Mouse (Mus musculus) gastrocnemius, adult 2 months (tissue): ENCODE results near the gene Tnfaip1. TPM values are rescaled to one million over a fixed set of nuclear protein-coding genes. Genes with fewer than 3 reads are reported as not detected.

Experiments used
- DNase-seq: peaks from one replicate; pipeline ENCODE4 v3.0.0; 2022
- H3K27ac ChIP-seq: fragments of 200-600 bp; 2 replicates; pipeline ENCODE4 v1.8.1; 2022; ENCODE audit warnings: mild to moderate bottlenecking
- H3K4me3 ChIP-seq: fragments of 200-600 bp; 2 replicates; pipeline ENCODE4 v1.8.1; 2022; ENCODE audit warnings: mild to moderate bottlenecking, moderate library complexity
- CTCF ChIP-seq: fragments of 200-600 bp; IDR thresholded peaks from 2 replicates; pipeline ENCODE4 v1.8.1; 2022; ENCODE audit warnings: antibody characterized with exemption, mild to moderate bottlenecking, moderate library complexity
- intact Hi-C: fragments of 180-260 bp; cut with DNase I; formaldehyde crosslinking; loops from one replicate; pipeline ENCODE4 v1.15.1; 2025
- total RNA-seq, 2 experiments: library from RNA; stranded (reverse); gene quantifications; 2 replicates each; pipeline ENCODE4 v1.2.3; 2021

The Tnfaip1 gene
- total RNA-seq, 2 experiments from 2014 or later: 45.7 to 49.8 TPM

DNA sequence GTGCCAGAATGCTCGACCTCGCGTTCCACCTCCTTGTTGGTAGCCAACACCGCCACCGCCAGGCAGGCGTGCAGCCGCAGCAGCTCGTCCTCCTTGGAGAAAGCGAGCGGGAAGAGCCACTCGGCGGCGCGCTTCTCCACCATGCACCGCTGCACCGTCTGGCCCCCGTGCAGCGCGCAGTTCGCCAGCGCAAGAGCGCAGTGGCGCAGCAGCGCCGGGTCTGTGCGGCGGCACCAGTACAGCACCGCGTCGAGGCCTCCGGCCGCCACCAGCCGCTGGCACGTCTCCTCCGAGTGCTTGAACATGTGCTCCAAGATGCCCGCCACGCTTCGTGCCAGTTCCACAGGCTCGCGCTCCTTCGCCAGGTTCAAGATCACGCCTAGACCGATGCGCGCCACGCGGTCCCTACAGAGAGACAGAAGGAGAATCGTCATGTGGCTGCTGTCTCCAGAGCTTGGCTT is 45.3 kb downstream of the Tnfaip1 start:
- TF ChIP-seq CTCF: peak; percentile 14; the same call in 1 of the 2 replicates
- intact Hi-C loops: no loop called here
- H3K4me3 ChIP-seq: peak overlapping the region; percentile 52

DNA sequence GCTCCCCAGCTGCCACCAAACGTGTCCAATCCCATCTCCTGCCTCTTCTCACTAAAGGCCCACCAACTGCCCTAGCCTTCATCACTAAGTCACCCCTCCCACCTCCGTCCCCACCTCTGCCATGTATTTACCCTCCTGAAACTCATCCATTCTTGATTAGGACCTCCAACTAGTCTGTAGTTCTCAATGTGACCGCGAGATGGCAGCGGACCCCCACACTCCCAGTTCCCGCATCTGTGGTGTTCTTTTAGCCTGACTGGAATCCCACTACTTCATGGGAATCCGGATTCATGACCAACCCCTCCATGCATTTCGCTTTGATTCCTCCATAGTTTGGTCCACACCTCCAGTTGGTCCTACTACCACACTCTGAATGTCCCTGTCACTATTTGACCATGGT is 48.0 kb downstream of the Tnfaip1 start:
- DNase-seq: peak; percentile 73
- intact Hi-C loops: no loop called here
- Histone ChIP-seq H3K4me3 (no peak overlapping the region), H3K27ac (no peak overlapping the region)
- peak; percentile 86 for TF ChIP-seq CTCF

More for the DNA sequence above, 45.3 kb downstream of the Tnfaip1 start:
- peak; percentile 36 for DNase-seq
- no peak overlapping the region for H3K27ac ChIP-seq

DNA sequence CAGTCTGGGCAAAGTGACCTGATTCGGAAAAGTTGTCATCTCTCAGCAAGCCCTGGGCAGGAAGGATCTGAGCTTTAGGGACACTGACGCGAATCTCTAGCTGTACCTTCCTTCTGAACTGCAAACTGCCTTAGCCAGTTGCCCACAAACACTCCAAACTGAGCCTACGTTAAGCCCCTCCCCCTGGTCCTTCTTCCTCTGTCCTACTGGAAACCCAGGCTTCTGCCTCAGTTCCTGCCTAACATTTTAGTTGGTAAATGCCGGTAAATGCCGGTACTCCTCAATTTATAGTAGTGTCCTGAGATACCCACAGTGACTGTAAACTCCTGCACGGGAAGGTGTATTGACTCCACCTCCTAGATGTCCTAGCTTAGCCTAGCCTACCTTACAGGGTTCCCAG is 52.5 kb downstream of the Tnfaip1 start:
- Histone ChIP-seq H3K4me3 (no peak overlapping the region), H3K27ac (no peak overlapping the region)
- DNase-seq: no peak
- intact Hi-C loops: no loop called here
- no peak for TF ChIP-seq CTCF

DNA sequence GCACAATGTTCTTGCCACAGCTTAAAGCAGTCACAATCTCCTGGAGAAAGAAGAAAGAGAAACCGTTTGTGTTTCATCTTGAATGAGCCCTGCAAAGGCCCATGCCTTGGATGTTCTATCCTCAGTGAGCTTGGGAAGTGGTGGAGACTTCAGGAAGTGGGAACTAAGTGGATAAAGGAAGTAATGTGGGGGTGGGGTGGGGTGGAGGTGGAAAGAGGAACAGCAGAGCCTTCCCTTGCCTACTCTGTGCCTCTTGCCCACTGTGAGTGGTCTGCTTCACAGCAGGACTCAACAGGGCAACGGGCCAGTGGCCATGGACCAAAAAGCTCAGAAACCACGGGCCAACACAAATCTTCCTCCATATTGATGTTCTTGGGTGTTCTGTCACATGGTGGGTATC is 60.8 kb downstream of the Tnfaip1 start:
- intact Hi-C loops: no loop called here
- no peak for DNase-seq
- TF ChIP-seq CTCF: no peak
- no peak overlapping the region for H3K4me3 ChIP-seq
- no peak overlapping the region for H3K27ac ChIP-seq

Other genes with a start within 250 kb of the Tnfaip1 start
- under 1 TPM; 0.75 to 0.87 TPM for gene BC030499, start 245.5 kb downstream of the Tnfaip1 start, total RNA-seq
- 1 to 10 TPM in 1 of 2 experiments, under 1 TPM in 1; 0.81 to 2.0 TPM for gene Spag5, start 234.8 kb downstream of the Tnfaip1 start, total RNA-seq
- gene Aldoc, start 213.4 kb downstream of the Tnfaip1 start, total RNA-seq: 1 to 10 TPM; 1.6 to 2.7 TPM
- 10 to 100 TPM; 20.0 to 21.3 TPM for gene Pigs, start 207.9 kb downstream of the Tnfaip1 start, total RNA-seq
- gene Unc119, start 192.8 kb downstream of the Tnfaip1 start, total RNA-seq: 1 to 10 TPM; 7.1 to 9.2 TPM
- not detected for gene Foxn1, start 149.8 kb downstream of the Tnfaip1 start, total RNA-seq
- gene Slc13a2, start 114.1 kb downstream of the Tnfaip1 start, total RNA-seq: not detected
- gene Slc46a1, start 70.6 kb downstream of the Tnfaip1 start, total RNA-seq: 1 to 10 TPM in 1 of 2 experiments, under 1 TPM in 1; 0.77 to 1.4 TPM
- under 1 TPM; 0.64 to 0.71 TPM for gene Sarm1, start 38.6 kb downstream of the Tnfaip1 start, total RNA-seq
- gene Vtn, start 37.2 kb downstream of the Tnfaip1 start, total RNA-seq: 10 to 100 TPM; 11.7 to 14.5 TPM
- not detected for gene Sebox, start 32.9 kb downstream of the Tnfaip1 start, total RNA-seq
- gene Tmem199, start 24.2 kb downstream of the Tnfaip1 start, total RNA-seq: 10 to 100 TPM; 11.9 to 13.0 TPM
- 100 to 1,000 TPM in 1 of 2 experiments, 10 to 100 TPM in 1; 98.0 to 113 TPM for gene Poldip2, start 24.1 kb downstream of the Tnfaip1 start, total RNA-seq
- gene Ift20, start within 50 bp of the Tnfaip1 start, total RNA-seq: 10 to 100 TPM; 17.8 to 21.6 TPM
- 1 to 10 TPM; 2.3 to 2.5 TPM for gene Tmem97, start 14.4 kb upstream of the Tnfaip1 start, total RNA-seq
- gene Nlk, start 161.0 kb upstream of the Tnfaip1 start, total RNA-seq: 1 to 10 TPM; 8.1 to 10.0 TPM
- gene Ccnq, start 215.4 kb upstream of the Tnfaip1 start, total RNA-seq: 10 to 100 TPM in 1 of 2 experiments, 1 to 10 TPM in 1; 9.8 to 13.0 TPM